Mouse (Mus musculus): ENCODE results near the gene Apaf1. TPM values are rescaled to one million over a fixed set of nuclear protein-coding genes. Genes with fewer than 3 reads are reported as not detected.

Apaf1 gene
- polyA plus RNA-seq (2015; fragmentation: Nextera tagmentation; extraction: Ambion mirVana) = 21.8 and 23.9 TPM in 2 replicates

- Histone ChIP-seq H3K36me3 (ENCODE audit: control insufficient read depth, insufficient read depth) (no peaks in the 10 kb centered on the region), H3K9me3 (ENCODE audit: control insufficient read depth, low read length) (no peaks in the 10 kb centered on the region), H3K27ac (ENCODE audit: low read length) (peak within 1 kb of the TSS; percentile 85), H3K4me1 (replicated peaks; ENCODE audit: control insufficient read depth, insufficient read depth, low read length) (peaks cover 6% of the 10 kb centered on the region), H3K4me3 (replicated peaks; ENCODE audit: low read length) (peak within 1 kb of the TSS; percentile 89), H3K9ac (replicated peaks; ENCODE audit: low read depth, low read length) (peak within 1 kb of the TSS; percentile 87), H3K4me2 (ENCODE audit: low read length) (peak within 1 kb of the TSS; percentile 77), H3K27me3 (replicated peaks; ENCODE audit: control insufficient read depth, insufficient read depth, low read length) (no peaks in the 10 kb centered on the region)
- peak; percentile 94 for ATAC-seq
- under 1% methylated on average over 86 of the region's 87 CpGs for WGBS
Observed at GRCm38 (mm10) chr10:91082550-91083392, at the start of gene Apaf1, which contains the start of gene Ikbip. TSS of gene Apaf1 (minus strand) at chr10:91082770. TSS of gene Ikbip (plus strand) at chr10:91082940.

GRCm38 (mm10) chr10:91131565-91131964 is 49.0 kb upstream of the Apaf1 start:
- ATAC-seq = no peak
- H3K27ac ChIP-seq (ENCODE audit: low read length) = no peak overlapping the region
- H3K36me3 ChIP-seq (ENCODE audit: control insufficient read depth, insufficient read depth) = no peaks in the 10 kb centered on the region
- H3K27me3 ChIP-seq (replicated peaks; ENCODE audit: control insufficient read depth, insufficient read depth, low read length) = no peaks in the 10 kb centered on the region
- no peak overlapping the region for H3K4me2 ChIP-seq (ENCODE audit: low read length)
- H3K4me1 ChIP-seq (replicated peaks; ENCODE audit: control insufficient read depth, insufficient read depth, low read length) = peaks cover 6% of the 10 kb centered on the region; the same call in 1 of the 2 replicates
- H3K9me3 ChIP-seq (ENCODE audit: control insufficient read depth, low read length) = no peaks in the 10 kb centered on the region
- H3K4me3 ChIP-seq (replicated peaks; ENCODE audit: low read length) = no peak overlapping the region
- 67% methylated on average over 1 of the region's 1 CpGs for WGBS
- no peak overlapping the region for H3K9ac ChIP-seq (replicated peaks; ENCODE audit: low read depth, low read length)

GRCm38 (mm10) chr10:91130792-91131191 is 48.2 kb upstream of the Apaf1 start:
- WGBS = 81% methylated on average over 3 of the region's 3 CpGs
- Histone ChIP-seq H3K27ac (ENCODE audit: low read length) (no peak overlapping the region), H3K27me3 (replicated peaks; ENCODE audit: control insufficient read depth, insufficient read depth, low read length) (no peaks in the 10 kb centered on the region), H3K4me1 (replicated peaks; ENCODE audit: control insufficient read depth, insufficient read depth, low read length) (peaks cover 5% of the 10 kb centered on the region; the same call in 1 of the 2 replicates), H3K4me2 (ENCODE audit: low read length) (no peak overlapping the region), H3K4me3 (replicated peaks; ENCODE audit: low read length) (no peak overlapping the region), H3K36me3 (ENCODE audit: control insufficient read depth, insufficient read depth) (no peaks in the 10 kb centered on the region), H3K9ac (replicated peaks; ENCODE audit: low read depth, low read length) (no peak overlapping the region), H3K9me3 (ENCODE audit: control insufficient read depth, low read length) (no peaks in the 10 kb centered on the region)
- ATAC-seq = no peak

GRCm38 (mm10) chr10:91128551-91129160 is 46.1 kb upstream of the Apaf1 start:
- Histone ChIP-seq H3K27me3 (replicated peaks; ENCODE audit: control insufficient read depth, insufficient read depth, low read length) (no peaks in the 10 kb centered on the region), H3K4me1 (replicated peaks; ENCODE audit: control insufficient read depth, insufficient read depth, low read length) (no peaks in the 10 kb centered on the region), H3K9me3 (ENCODE audit: control insufficient read depth, low read length) (no peaks in the 10 kb centered on the region), H3K27ac (ENCODE audit: low read length) (no peak overlapping the region), H3K4me2 (ENCODE audit: low read length) (no peak overlapping the region), H3K9ac (replicated peaks; ENCODE audit: low read depth, low read length) (no peak overlapping the region), H3K4me3 (replicated peaks; ENCODE audit: low read length) (no peak overlapping the region), H3K36me3 (ENCODE audit: control insufficient read depth, insufficient read depth) (no peaks in the 10 kb centered on the region)
- WGBS = 71% methylated on average over 1 of the region's 1 CpGs
- no peak for ATAC-seq

DNA sequence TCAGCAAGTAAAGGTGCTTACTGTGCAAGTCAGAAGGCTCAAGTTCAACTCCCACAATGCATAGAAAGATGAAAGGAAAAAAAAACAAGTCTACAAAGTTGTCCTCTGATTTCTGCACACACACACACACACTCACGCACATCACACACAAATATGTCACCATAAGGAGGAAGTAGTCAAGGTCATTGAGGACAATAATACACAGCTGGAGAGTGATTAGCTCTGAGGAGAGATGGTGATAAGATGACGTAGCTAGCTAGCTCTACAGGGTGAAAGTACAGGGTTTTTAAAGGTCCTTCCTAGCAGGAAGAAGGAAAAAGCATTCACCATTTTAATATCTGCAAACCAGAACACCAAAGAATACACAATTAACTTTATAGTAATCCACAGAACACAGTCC is 44.8 kb upstream of the Apaf1 start:
- Histone ChIP-seq H3K27me3 (replicated peaks; ENCODE audit: control insufficient read depth, insufficient read depth, low read length) (no peaks in the 10 kb centered on the region), H3K9me3 (ENCODE audit: control insufficient read depth, low read length) (no peaks in the 10 kb centered on the region), H3K4me2 (ENCODE audit: low read length) (no peak overlapping the region), H3K36me3 (ENCODE audit: control insufficient read depth, insufficient read depth) (no peaks in the 10 kb centered on the region), H3K4me3 (replicated peaks; ENCODE audit: low read length) (no peak overlapping the region), H3K27ac (ENCODE audit: low read length) (no peak overlapping the region), H3K4me1 (replicated peaks; ENCODE audit: control insufficient read depth, insufficient read depth, low read length) (peaks cover 8% of the 10 kb centered on the region), H3K9ac (replicated peaks; ENCODE audit: low read depth, low read length) (no peak overlapping the region)
- 77% methylated on average over 2 of the region's 2 CpGs for WGBS
- ATAC-seq = no peak

- WGBS = 84% methylated on average over 10 of the region's 10 CpGs
- no peaks in the 10 kb centered on the region for H3K27me3 ChIP-seq (replicated peaks; ENCODE audit: control insufficient read depth, insufficient read depth, low read length)
- H3K9ac ChIP-seq (replicated peaks; ENCODE audit: low read depth, low read length) = no peak overlapping the region
- H3K4me1 ChIP-seq (replicated peaks; ENCODE audit: control insufficient read depth, insufficient read depth, low read length) = peaks cover 13% of the 10 kb centered on the region
- no peak overlapping the region for H3K4me3 ChIP-seq (replicated peaks; ENCODE audit: low read length)
- no peak for ATAC-seq
- no peaks in the 10 kb centered on the region for H3K36me3 ChIP-seq (ENCODE audit: control insufficient read depth, insufficient read depth)
- H3K4me2 ChIP-seq (ENCODE audit: low read length) = no peak overlapping the region
- H3K9me3 ChIP-seq (ENCODE audit: control insufficient read depth, low read length) = no peaks in the 10 kb centered on the region
- H3K27ac ChIP-seq (ENCODE audit: low read length) = no peak overlapping the region
Observed at GRCm38 (mm10) chr10:91126618-91127355, 44.2 kb upstream of the Apaf1 start.

DNA sequence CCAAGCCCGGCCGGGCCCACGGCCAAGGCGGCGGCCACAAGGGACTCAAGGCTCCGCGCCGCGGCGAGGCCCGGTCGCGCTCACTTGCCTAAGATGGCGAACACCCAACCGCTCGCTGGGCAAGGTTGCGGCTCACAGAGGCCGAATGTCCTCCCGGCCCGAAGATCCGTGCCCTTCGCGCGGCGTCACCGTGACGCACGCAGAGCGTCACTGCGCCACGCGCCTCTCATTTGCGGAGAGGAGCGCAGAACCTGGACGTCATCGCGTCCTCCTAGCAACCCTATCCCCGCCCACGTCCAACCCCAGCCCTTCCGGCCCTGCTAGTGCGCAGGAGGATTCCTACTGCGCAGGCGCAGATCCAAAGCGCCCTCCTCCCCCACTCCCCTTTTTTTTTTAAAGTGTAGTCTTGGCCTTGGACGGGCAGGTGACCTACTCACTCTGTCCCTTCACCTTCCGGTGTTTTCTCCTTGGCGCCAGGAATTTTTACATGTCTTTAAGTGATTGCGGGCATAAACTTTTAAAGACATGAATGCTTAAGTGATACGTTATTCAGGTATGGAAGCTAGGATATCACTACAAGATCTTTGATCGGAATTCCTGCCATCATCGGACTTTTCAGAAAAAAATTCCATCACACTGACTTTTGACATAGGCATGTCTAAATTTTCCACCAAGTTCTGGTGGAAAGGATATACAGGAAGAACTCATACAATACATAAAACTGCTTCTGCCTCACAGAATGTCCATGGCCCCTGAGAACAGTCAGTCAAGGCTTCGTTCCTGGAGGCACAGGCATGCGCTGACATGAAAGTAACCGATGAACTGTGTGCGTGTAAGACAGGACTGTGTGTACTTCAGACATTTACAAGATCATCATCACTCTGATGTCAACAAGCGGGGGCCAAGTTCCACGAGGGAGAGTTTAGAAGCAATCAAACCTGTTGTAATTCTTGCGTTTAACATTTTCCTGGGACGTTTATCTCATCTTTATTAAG is 41.6 kb upstream of the Apaf1 start, which contains the start of gene Slc25a3:
Gene Slc25a3, minus strand, starts transcription at position 232 of the 995 bp plus-strand sequence.
- Histone ChIP-seq H3K27ac (ENCODE audit: low read length) (peak within 1 kb of the TSS; percentile 86), H3K36me3 (ENCODE audit: control insufficient read depth, insufficient read depth) (peaks cover 12% of the 10 kb centered on the region), H3K4me1 (replicated peaks; ENCODE audit: control insufficient read depth, insufficient read depth, low read length) (peaks cover 14% of the 10 kb centered on the region), H3K4me3 (replicated peaks; ENCODE audit: low read length) (peak within 1 kb of the TSS; percentile 65), H3K4me2 (ENCODE audit: low read length) (peak within 1 kb of the TSS; percentile 85), H3K27me3 (replicated peaks; ENCODE audit: control insufficient read depth, insufficient read depth, low read length) (no peaks in the 10 kb centered on the region), H3K9me3 (ENCODE audit: control insufficient read depth, low read length) (no peaks in the 10 kb centered on the region), H3K9ac (replicated peaks; ENCODE audit: low read depth, low read length) (peak within 1 kb of the TSS; percentile 80)
- peak; percentile 100 for ATAC-seq
- WGBS = 14% methylated on average over 59 of the region's 59 CpGs

- peaks cover 14% of the 10 kb centered on the region for H3K4me1 ChIP-seq (replicated peaks; ENCODE audit: control insufficient read depth, insufficient read depth, low read length)
- peak overlapping the region; percentile 86 for H3K27ac ChIP-seq (ENCODE audit: low read length)
- ATAC-seq = peak; percentile 48
- peak overlapping the region; percentile 65 for H3K4me3 ChIP-seq (replicated peaks; ENCODE audit: low read length)
- H3K9ac ChIP-seq (replicated peaks; ENCODE audit: low read depth, low read length) = peak overlapping the region; percentile 80
- no peaks in the 10 kb centered on the region for H3K27me3 ChIP-seq (replicated peaks; ENCODE audit: control insufficient read depth, insufficient read depth, low read length)
- H3K36me3 ChIP-seq (ENCODE audit: control insufficient read depth, insufficient read depth) = peaks cover 18% of the 10 kb centered on the region
- H3K9me3 ChIP-seq (ENCODE audit: control insufficient read depth, low read length) = no peaks in the 10 kb centered on the region
- WGBS = 0% methylated on average over 44 of the region's 44 CpGs
- peak overlapping the region; percentile 85 for H3K4me2 ChIP-seq (ENCODE audit: low read length)
Observed at GRCm38 (mm10) chr10:91123281-91123827, 40.8 kb upstream of the Apaf1 start.

All from forebrain, embryonic 16.5 days (tissue).